Mouse (Mus musculus) Muller cell, postnatal 12 days (primary cell): ENCODE data around the gene Nacc2.

Experiments
- DNase-seq: peaks from one replicate; pipeline ENCODE4 v3.0.0-alpha.2; 2015; ENCODE audit errors: inconsistent ontology term

The Nacc2 gene

DNA sequence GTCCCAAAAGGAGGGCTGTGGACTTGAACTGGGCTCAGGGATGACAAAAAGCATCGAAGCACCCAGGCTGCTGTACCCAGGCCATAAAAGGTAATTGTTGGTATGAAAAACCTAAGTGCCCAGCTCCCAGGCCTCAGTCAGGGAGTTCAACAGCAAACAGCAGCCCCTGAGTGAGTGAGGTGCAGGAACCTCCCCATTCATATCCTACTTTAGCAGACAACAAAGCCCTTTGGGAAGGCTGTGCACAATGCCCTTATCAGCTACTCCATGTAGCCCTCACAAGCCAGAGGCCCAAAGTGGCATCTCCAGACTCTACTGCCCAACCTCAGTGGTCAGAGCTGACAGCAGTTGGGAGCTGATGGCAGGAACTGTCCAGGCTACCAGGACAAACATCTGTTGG lies 23.2 kb downstream of the Nacc2 start:
- no peak for DNase-seq

DNA sequence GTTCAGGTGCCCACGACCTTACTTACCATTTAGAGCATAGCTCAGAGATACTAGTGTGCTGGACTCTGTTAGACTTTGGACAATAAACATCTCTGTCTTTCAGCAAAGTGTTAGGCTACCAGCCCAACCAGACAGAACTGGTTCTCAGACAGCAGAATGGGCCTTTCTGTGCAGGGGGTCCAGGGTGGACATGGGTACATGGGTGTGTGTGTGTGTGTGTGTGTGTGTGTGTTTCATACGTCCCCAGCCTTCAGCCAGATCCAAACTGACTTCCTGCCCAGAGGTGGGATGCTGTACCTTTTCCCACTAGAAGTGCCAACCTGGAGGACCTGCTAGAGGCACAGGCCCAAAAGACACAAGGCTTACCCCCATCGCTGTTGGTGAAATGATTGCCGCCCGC lies 23.8 kb downstream of the Nacc2 start:
- no peak for DNase-seq

DNA sequence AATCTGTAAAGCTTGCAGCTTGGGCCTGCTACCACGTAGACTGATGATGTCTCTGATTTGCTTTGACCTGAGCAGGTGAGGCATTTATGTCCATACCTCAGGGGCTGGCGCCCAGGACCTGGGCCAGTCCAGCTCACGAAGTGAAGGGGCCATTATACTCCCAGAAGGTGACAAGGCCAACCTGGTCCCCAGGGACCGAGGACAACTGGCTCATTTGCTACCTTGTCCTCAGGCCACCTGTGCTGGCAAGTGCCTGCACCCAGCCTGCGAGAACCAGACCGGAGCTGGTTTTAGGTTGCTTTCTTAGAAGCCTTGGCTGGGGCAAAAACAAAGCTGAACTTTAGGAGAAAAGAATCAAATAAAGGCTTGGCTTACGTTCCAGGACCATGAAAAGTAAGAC lies 29.1 kb downstream of the Nacc2 start:
- no peak for DNase-seq

DNA sequence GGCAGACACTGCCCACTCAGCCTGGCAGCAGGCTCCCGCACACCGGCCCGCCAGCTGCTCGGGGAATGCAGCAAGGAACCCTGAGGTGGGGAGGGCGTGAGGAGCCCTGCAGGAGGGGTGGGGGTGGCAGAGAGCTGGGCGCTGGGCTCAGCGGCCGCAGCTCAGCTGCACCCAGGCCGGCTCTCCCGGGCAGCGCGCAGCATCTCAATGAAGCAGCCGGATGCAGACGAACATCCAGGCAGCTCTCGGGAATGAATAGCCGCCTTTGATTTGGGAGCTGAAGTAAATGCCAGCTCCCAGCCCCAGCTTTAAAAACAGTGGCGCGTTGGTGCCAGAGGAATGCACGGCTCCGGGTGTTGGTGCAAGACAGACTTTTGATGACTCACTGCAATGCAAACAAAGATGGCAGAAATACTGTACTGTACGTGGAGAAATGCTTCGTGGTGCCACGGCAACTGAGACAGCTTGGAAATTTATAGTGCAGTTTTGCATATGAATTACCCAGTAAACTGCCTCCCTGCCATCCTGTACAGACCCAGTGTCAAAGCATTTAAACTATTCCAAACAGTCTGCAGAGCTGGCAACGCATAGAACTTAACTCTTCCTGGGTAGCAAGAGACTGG lies 31.1 kb downstream of the Nacc2 start:
- DNase-seq: peak; percentile 89

DNA sequence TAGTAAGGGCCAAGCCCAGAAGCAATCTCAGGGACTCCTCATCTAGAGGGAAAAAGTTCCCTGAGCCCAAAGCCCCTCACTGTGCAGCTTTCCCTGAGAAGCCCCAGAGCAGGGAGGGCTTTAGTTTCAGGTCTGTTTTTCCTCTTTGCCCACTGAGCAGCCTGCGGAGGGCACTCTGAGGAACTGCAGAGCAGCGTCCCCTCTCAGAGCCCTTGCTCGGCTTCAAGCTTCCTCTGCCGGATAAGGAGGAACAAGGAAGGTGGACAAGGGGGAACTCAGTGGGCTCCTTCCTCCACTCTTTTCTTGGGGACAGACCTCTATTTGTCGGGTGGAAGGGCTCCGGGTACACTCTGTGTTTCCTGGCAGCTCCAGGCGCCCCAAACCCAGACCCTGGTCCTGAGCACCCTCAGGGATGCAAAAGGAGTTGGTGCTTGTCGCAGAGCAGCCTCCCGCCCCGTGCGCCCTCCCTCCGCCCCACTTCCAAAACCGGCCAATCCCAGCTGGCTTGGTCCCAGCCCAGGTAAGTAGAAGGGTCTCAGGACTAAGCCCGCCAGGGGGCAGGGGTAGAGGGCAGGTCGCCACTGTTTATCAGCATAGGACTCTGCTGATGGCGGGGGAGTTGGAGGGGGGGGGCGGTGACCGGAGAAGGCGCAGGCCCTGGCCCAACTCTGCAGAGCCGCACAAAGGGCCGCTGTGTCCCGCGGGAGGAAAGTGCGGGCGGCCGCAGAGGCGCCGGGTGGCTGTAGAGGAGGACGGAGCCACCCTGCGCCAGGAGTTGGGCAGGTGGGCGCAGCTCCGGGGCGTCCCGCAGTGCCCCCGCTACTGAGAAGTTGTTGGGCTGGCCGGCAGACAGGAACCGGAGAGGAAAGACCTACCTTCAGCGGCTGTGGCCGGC lies 31.9 kb downstream of the Nacc2 start:
- peak; percentile 40 for DNase-seq

DNA sequence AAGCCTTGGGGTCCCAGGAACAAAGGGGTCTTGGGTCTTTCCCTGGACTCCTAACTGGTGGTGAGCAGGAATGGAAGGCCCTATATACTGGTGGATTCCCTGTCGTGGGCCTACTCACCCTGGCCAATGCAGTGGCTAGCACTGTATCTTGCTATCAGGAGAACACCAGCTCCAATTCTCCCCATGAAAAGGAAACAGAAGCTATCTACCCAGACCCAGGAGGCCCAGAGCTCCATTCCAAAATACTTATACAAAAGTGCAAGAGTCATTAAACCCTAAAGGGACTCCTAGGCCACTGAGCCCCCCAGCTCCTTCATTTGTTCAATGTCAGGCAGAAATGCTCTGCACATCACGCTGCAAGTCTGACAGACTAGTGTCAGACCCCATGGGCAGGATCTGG lies 34.0 kb downstream of the Nacc2 start:
- DNase-seq: no peak

DNA sequence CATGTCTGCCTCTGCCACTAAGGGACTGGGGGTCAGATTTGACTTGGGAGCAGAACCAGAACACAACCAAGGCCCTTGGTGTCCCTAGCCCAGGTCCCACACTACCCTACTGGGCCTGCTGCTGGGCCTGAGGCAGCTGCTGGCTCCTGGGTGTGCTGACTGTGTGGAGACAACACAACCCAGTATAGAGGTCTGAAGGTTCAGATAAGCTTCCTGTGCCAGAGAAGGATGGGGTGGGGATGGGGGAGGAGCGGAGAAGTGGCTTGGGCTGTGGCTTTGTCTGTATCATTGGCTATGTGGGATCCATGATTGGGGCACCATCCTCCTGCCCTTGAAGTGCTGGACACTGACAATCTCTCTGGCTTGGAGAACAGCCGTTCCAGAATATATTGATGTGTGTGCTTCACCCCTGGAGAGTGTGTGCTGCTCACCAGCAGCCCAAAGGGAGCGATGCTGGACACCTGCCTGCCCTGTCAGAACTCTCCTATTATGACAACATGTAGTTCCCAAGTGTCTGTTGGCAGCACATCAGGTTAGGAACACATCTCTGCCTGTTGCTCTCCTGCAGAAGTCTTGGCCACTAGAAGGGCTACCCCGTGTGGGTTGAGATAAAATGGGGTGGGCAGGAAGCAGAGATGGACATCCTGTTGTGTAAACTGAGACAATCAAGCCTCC lies 36.0 kb downstream of the Nacc2 start:
- no peak for DNase-seq

DNA sequence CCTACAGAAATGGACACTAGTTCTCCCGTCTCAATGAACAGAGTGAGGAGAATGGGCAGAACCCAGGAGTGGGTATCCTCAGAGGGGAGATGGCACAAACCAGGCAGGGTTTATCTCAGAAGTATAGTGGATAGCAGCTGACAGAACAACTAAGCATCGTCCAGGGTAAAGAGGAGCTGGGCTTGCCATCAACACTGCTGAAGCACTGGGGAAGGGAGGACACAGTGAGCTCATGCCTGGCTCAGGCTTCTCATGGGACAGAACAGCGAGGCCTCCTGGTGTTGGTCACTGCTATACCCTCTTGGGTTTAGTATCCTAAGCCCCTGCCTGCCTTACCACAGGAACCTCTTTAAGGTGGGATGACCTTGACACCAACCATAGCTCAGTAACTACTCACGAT lies 36.5 kb downstream of the Nacc2 start:
- no peak for DNase-seq

DNA sequence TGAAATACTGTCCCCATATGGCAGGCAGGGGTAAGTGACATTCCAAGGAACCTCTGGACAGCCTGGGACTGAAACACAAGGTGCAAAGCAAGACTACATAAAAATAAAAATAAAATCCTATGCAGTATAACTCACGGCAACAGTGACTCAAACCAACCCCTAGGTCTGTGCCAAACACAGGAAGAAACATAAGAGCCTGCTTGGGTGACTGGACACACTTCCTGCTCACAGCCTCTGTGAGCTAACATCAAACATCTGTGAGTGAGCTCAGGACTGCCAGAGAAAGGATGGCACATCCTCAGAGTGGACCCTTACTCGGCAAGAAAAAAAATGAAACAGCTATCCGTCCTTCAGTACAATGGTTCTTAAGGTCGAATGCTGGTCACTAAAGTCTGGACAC lies 40.1 kb downstream of the Nacc2 start:
- no peak for DNase-seq

DNA sequence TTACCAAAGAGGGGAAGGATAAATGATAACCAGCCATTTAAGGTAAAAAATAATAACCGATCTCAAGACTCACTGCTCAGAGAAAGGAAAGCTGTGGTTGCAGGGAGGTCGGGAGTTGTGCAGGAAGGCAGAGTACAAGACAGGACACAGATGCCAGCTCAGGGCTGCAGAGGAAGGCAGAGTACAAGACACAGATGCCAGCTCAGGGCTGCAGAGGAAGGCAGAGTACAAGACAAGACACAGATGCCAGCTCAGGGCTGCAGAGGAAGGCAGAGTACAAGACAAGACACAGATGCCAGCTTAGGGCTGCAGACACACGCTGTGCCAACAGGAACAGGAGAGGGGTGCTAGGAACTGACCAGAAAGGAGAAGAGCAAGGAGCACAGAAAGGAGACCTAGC lies 42.2 kb downstream of the Nacc2 start:
- no peak for DNase-seq

DNA sequence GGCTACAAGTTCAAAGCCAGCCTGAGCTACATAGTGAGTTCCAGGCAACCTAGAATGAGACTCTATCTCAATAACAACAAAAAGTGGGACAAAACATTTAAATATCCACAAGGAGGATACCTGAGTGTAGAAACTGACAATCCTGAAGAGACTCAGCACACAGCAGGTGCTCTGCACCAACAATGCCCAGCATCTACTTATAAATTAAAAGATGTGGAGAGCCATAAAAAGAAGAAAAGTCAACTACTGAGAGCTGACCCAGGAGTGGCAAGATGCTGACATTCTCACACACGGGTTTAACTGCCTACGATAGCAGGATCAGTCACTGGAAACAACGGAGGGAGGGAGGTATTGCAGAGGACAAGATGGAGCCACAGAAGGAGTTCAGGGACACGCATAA lies 43.6 kb downstream of the Nacc2 start:
- no peak for DNase-seq

DNA sequence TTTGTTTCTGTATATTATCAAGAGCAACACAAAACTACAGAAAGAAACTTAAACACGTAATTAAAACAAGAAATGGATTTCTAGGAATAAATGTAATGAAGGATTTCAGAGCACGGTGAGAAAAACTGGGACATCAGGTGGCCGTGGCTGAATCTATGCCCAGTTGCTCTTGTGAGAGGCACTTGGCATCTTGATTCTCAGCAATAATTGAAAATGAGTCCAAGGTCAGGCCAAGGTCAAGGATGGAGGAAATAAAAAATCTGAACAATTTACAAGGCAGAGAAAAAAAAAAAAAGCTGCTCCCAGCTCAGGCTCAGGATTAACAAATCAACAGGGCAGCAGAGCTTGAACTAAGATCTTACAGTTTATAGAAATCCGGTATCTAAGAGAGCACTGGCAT lies 46.0 kb downstream of the Nacc2 start:
- DNase-seq: no peak

DNA sequence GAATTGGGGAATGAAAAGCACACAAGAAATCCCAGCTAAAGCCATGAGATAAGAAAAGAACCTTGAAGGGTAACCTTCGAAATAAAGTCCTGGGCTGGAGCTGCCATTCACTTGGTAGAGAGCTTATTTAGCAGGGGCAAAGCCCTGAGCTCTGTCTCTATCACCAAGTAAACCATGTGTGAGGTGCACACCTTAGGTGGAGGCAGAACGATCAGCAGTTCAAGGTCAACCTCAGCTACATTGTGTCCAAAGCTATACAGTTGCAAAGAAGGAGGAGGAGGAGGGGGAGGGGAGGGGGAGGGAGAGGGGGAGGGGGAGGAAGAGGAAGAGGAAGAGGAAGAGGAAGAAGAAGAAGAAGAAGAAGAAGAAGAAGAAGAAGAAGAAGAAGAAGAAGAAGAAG lies 46.9 kb downstream of the Nacc2 start:
- no peak for DNase-seq

DNA sequence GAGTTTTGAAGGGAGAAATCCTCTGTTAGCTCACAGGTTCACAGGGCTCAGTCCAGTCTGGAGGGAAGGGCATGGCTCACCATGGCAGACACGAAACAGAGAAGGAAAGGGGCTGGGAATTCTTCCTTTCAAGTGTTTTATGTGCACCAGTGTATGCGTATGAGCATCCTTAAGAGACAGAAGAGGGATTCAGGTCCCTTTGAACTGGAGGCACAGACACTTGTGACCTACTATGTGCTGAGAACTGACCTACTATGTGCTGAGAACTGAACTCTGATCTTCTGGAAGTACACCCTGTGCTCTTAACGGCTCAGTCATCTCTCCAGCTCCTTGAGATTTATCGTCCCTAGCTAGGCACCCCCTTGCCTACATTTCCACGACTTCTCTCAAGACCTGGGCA lies 48.5 kb downstream of the Nacc2 start:
- DNase-seq: no peak

DNA sequence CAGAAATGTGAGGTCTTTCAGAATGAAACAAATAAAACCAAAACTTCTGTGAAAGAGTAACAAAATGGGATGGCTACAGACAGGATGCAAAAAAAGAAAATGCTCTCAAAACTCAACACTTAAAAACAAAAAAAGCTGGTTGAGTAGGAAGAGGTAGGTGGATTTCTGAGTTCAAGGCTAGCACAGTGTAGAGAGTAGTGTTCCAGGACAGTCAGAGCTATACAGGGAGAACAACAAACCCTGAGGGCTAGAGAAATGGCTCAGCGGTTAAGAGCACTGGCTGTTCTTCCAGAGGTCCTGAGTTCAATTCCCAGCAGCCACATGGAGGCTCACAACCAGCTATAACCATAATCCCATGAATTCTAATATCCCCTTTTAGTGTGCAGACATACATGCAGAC lies 54.4 kb downstream of the Nacc2 start:
- DNase-seq: no peak

DNA sequence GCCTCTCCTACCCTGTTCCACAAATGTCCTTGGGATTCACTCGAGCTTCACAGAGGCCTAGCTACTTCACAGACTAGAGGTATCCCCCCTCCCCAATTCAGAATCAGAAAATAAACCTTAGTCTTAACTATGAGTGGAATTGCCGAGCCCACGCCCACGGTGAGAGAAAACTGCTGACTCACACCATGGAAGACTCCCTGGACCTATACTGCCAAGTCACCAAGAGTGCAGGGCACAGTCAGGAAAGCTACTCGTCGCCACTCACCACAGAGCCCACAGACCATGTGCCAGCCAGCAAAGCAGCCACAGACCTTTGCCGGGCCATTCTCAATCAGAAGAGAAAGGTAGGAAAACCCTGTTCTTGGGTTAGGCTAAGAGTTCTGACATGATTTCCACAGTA lies 54.8 kb downstream of the Nacc2 start:
- peak; percentile 55 for DNase-seq

DNA sequence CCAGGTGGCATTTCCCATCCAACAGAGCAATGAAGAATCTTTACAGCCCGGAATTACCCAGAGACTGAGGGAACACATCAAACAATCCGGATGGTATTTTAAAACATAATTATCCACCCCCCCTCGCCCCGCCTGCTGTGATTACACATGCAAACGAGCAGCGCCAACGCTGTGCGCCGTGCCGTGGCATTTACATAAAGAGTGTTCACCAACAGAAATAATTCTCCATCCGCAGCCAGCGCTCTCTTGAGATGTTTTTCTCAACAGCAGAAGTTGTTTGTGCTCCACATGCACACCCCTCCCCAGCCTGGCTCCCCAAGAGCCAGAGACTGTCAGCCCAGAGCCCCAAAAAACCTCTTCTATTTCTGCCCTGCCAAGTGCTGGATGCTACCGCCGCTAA lies 56.5 kb downstream of the Nacc2 start:
- DNase-seq: no peak

DNA sequence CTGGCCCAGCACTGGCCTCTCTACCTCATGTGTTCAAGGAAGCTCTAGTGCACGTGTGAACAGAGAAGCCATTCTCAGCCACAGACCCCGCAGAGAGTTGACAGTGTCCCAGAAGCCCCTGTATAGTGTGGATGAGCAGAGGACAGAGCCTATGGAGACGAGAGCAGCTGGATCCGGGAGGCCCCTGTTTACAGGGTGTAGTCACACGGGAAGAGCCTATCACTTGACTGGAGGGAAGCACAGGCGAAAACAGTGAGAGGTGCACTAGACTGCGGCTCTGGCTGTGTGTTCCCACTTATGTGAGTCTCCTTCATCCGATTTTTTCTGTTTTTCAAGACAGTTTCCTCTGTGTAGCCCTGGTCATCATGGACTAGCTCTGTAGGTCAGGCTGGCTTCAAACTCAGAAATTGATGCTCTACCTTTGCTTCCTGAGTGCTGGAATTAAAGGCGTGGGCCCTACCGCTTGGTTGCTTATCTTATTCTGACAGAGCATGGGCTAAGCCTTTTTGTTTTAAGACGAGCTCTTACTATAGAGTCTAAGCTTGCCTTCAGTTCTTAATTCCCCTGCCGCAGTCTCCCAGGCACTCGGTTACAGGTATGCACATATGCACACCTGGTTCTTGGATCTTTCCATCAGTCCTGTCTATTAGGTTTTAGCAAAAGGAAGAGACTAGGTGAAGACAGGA lies 60.1 kb downstream of the Nacc2 start:
- no peak for DNase-seq

DNA sequence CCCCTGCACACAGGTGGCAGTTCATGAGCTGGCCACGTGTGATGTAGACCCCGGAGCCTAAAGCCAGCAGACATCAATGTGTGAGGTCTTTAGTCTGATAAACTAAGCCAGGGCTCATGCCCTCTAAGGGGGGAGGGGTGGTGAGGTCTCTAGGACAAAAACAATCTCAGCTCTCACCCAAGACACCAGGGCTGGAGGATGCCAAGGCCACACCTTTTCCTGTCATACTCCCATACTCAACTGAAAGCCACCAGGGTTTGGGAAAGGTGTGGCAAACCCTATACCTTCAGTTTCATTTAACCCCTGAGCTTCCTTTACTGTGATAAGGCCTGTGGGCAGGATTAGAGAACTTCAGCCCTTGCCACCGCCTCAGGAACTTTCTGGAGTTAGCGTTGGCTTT lies 60.8 kb downstream of the Nacc2 start:
- DNase-seq: no peak

DNA sequence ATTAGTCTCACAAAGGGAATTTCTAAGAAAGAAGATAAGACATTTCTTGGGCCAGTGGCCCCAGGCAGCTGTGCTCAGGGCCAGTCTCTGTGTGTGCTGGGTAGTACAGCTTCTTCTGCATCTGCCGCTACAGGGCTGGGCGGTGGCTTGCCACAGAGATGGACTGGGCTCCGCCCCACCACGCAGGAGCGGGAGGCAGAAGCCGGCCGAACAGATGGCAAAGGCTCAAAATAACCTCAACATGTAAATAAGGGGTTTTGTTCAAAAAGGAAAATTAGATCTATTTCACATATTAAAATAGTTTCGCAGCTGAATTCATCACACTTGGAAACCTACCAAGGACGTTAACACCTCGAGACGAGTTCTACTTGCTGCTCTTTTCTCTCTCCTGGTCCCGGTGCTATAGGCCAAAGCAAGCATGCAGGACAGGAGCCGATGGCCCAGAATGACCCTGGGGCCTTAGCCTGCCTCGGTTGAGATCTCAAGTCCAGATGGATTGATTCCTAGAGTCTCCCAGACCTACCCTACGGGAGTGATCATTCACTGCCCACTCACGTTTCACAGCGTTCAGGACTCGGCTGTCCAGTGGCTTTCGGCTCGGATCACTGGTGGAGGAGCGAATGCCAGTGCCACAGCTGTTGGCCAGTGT lies 61.9 kb downstream of the Nacc2 start:
- no peak for DNase-seq

DNA sequence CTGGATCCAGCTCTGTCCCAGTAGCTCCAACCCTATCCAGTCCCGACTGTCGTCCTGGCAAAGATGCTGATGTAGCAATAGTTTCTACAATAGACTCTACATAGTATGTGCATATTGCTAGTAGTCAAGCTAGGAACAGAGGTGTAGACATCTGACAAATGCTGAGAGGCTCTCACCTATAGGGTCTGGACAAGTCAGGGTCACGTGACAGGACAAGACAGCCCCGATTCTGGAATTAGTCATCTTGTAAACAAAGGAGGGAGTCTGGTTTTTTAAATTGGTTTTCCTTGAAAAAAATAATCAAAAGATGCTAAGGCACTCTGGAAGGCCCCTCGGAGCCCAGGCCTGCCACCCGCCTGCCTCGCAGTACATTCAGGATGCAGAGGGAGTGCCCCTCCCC lies 66.0 kb downstream of the Nacc2 start:
- no peak for DNase-seq

DNA sequence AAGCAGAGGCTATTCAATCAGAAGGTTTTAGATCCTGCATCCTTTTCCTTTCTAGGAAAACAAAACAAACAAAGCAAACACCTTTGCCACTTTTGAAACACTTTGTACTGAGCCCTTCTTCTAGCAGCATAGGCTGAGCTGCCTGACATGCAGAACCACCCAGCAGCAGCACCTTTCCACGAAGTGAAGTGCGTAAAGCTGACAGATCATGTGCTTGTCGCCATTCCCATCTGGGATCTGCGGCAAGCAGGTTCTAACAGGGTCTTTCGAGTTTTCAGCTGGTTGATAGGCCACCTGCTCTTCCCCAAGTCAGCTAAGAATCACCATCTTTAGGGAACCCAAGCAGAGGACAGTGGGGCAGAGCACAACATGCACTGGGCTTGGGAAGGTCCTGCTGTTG lies 66.8 kb downstream of the Nacc2 start:
- no peak for DNase-seq
